Mouse (Mus musculus) spleen, postnatal 10 days (tissue): ENCODE data around the gene Slc39a11.

Experiments
- DNase-seq, 2 experiments: peaks; one replicate each; pipeline ENCODE4 v3.0.0; 2021 to 2022; ENCODE audit warnings: low spot score in 2 of 2

Slc39a11 gene

DNA sequence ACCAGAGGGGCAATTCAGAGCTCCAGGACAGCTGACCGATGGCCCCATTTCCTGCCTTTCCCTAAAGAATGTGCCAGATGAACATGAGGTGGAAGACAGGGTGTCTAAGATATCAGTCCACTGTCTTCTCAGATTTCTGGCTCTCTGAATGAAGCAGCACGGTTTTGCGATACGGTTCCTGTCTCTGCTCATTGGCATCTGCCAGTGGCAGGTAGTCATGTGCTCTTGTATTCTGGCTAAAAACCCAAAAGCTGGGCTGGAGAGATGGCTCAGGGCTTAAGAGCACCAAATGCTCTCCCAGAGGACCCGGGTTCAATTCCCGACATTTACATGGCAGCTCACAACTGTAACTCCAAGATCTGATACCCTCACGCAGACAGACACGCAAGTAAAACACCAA lies 108.8 kb downstream of the Slc39a11 start:
- no peak for DNase-seq

DNA sequence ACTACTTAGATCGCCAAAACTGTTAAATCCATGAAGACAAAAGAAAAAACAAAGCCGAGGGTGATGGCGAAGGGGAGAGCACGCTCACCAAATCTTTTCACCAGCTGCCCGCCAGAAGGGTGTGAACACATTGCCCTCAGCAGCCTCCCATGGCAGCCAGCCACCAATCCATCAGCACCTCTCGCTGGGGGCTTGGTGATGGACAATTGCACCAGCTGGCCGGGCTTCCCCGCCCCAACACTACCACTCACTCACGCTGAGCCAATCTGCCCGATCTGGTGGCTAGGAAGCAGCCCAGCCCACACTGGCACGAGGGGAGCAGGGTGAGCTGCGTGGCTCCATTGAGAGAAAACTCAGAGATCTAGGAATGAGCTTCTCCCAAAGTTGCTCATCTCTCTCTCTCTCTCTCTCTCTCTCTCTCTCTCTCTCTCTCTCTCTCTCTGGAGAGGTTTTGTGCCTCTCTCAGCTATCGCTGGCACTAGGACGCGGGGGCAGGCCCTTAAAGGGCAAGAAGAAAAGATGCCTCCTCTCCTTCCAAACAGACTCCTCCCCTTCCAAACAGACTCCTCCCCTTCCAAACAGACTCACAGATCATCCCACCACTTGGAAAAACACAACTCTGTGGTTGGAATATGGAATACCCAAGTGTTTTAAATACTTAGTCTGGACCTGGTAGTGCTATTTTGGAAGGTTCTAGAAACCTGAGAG lies 110.2 kb downstream of the Slc39a11 start:
- no peak for DNase-seq

DNA sequence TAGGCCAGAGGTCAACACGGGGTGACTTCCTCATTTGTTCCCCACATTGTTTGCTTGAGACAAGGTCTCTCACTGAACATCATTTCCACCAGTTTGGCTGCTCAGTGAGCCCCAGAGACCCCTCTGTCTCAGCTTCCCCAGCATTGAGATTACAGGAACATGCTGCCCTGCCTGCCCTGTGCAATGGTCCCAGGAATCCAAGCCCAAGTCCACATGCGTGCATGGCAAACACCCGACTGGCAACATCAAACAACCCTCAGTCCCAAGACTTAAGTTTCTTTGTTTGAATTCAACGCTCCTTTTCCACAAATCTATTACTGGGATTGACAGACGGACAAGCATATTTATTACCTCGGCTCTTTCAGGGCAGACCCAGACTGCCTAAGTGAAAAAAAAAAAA lies 110.8 kb downstream of the Slc39a11 start:
- DNase-seq = no peak

DNA sequence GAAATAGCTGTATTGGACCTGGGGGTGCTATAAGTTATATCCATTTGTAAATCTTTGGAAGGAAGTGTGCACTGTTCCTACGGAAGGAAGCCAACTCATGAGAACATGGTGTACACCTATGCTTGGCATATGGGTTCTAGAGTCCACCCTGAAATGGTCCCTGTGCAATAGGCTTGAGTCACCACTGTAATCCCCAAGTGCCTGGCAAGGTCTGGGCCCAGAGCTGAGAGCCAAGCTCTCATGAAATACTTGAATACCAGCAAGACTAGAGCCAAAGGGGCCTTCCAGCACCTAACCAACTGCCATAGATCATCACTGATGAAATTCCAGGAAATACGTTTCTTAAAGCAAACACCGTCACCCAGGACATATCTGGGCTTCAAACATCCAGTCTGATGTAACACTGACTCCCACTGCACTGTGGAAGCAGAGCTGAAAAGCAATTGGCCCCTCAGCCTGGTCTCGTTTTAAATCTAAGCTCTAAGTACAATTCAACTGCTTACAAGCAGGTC lies 111.4 kb downstream of the Slc39a11 start:
- no peak for DNase-seq

DNA sequence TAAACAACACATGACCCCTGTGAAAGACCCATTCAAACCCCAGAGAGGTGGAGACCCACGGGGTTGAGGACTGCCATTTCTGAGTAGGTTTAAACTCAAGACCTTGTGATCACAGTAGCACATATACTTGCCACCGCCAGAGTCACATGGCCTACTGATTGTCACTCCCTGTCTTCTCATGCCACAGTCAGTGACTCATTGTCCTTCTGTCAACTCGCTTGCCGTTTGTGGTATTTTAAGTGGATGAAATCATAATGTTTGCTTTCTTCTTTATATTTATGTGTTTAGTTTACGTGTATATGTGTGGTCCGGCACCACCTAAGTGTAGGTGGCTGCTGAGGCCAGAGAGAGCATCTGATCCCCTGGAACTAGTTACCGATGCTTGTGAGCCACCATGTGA lies 112.2 kb downstream of the Slc39a11 start:
- no peak for DNase-seq

DNA sequence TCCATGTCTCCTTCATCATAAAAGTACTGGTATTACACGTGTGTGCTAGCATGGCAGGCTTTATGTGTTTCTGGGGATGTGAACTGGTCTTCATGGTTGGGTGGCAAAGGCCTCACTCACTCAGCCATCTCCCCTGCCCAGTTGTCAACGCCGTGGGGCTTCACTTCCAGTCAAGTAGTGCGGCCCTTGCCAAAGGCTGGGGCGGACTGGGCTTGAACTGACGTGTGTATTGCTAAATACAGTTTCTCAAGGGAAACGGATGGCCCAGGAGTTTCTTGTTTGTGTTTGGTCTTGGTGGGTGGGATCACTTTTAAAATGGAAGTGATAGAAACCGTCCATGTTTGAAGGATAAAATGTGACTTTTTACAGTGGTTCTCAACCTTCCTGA lies 112.7 kb downstream of the Slc39a11 start:
- no peak for DNase-seq

DNA sequence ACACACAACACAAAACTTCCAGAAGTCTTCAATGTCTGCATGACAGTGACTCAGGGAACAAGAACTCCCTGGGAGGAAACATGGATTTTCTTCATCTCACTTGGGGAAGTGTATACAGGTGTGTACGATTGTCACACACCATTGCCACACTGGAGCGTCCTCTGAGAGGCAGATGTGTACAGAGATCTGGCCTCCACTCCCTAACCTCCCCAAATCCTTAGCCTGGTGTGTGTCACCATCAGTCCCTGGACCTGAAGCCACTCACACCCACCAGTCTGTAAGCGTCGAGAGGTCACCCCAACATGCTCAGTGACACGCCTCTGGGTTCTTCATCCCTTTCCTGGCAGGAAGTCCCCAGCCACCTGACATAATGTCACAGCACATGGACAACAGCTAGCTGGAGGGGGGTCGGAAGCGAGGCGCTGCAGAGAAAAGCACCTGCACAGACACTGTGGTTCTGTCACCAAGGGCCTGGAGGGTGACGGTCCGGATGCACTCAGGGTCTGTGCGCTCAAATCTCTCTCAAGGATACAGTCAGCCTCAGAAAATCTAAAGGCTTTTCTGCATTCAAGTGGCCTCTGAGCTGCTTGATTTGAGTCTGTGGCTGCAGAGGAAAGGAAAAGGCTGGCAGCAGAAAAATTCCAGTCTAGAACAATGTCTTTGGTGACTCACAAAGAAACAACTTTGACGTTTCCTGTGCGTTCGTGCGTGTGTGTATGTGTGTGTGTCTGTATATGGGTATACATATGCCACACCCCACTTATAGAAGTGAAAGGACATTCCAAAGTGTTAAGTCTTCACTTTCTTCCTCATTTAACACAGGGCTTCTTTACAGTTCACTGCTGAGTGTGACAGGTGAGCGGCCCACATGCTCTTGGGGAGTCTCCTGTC lies 113.3 kb downstream of the Slc39a11 start:
- DNase-seq = no peak

DNA sequence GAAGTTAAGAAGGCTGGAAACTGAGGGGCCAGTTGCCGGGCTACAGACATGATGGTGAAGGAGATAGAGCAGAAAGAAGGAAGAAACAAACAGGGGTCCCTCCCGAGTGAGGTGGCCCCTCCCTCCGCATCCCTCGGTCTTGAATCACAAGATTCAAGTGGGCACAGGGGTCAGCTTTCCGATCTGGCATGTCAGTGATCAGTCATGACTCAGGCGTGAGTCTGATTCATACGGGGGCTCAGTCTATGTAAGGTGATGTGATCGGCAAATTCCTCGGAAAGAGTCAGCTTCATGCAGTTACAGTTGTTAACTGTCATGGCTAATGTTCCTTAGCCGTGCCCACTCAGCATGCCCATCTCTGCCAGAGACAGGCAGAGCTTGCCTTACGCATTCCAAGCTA lies 115.5 kb downstream of the Slc39a11 start:
- DNase-seq = no peak

DNA sequence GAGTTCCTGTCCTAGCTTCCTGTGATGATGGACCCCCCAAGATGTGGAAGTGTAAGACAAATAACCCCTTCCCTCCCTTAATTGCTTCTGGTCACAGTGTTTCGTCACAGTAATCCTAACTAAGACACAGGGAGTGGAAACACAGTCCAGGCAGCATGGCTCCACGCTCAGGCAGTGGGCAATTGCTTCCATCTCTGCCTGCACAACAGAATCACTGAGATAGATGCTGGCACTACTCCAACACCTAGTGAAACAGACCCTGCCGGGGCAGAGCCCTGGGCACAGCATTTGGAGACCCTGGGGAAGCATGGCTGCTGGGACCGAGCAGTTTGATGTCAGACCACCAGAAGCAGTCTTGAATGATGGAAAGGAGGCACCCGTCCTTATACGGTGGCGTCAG lies 115.9 kb downstream of the Slc39a11 start:
- no peak for DNase-seq

DNA sequence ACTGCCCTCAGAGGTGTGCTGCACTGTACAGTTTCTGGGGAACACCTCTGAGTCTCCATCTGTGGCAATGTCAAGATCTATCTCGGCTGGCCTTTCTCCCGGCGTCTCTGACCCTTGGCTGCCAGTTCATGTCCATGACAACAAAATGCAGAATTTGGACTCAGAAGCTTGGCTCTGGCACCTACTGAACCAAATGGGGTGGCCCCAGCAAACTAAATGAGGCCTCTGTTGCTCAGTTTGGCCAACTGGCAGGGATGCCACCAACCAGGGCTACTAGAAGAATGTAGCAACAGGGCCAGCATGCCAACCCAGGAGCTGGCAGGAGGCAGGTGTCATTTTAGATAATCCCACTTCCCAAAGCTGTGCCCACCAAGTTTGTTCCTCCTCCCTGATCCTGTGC lies 121.5 kb downstream of the Slc39a11 start:
- no peak for DNase-seq

DNA sequence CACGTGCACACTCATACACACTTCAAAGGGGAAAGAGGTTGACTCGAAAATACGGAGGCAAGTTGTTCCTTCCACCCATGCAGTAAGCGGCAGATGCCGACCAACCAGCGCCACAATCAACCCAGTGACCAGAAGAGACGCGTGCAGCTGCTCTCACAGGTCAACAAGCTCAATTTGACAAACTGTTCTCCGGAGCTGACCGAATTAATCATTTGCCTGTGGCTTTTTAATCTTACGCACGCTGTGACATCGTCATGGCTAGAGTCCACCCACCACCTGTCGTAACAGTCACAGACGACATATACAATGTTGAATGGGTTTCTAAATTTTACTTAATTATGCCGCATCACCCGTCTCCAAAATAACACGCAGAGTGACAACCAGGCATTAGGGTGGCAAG lies 124.1 kb downstream of the Slc39a11 start:
- no peak for DNase-seq

DNA sequence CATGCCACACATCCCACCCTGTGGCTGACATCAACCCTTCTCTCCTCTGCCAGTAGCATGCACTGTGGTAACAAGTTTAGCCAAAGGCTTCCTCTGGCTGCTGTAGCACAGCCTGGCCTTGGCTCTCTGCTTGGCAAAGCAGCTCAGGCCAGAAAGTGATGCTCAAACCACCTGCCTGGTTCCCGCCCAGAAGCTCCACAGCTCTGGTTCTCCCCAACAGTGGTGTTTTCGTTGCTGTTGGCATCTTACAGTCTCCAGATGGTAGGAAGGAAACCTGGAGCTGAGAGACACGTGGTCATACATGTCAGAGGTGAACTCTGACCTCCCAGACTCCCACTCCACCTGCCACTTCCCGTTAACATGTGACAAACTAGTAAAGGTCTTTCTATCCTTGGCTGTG lies 127.2 kb downstream of the Slc39a11 start:
- DNase-seq = no peak

DNA sequence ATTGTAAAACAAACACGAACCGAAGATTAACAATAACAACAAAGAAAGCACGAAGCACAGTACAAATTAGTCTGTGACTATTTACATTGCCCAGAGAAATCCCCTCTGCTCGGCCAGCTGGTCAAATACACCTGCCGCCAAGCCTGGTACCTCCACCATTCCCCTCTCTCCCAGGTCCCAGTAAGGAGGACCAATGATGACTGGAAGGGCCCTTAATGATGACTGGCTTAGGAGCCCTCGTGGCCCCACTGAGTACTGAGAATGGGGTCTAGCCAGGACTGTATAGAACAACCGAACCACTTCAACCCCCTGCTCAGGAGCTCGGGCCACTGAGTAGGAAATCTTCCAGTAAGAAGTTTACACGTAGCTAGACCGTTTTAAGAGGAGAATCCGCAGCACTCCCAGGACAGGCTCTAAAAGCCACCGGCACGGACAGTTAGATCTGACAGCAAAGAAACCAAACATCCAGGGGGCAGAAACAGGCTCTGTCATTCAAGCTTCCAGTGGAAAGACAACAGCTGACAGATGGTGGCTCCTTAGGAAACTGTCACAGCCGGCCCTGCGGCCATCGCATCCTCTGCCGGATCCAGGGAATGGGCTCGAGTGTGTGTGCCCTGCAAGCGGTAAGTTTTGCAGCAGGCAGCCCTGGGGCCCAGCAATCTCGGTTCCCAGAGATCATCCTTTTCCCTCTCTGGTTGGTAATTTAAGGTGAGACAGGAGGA lies 128.2 kb downstream of the Slc39a11 start:
- no peak for DNase-seq

DNA sequence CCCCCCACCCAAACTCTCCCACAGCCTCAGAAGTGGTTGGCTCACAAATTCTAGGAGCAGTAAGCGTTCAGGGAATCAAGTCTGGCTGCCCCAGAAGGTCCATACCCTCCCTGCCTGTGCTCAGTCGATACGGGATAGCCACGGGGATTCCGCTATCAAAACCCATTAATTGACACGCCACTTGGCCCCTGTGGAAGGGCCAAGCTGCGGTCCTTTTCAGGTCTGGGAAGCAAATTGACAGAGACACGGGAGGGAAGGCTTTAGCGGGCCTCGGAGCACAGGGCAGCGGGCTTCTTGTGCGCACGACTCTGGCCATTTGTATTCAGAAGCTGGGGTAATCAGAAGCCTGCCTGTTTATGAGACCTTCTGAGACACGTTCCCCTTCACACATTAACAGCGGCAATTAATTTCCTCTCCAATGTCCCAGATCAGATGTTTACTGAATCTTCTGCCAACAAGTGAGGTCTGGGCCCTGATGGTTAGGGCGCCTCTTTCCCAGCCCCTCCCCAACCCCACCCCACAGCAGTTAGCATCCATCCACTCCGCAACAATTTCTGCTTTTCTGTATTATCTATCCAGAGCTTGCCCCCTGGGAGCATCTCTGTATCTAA lies 128.9 kb downstream of the Slc39a11 start:
- DNase-seq = no peak

DNA sequence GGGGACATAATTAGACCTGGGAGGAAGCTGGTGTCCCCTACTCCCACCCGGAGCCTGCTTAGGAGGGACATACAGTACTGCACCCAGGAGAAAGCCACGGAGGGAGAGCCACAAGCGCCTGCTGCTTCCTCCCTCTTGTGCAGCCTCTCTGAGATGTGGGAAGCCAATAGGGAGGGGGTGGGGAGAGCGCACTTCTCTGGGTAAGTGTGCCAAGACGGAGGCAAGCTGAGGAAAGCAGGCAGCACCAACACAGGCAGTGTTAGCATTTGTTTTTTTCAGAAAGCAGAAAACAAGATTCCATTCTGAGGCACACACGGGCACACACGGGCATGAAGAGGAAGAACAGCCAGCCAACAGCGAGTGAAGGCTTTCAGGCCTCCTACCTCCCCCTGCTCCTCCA lies 129.5 kb downstream of the Slc39a11 start:
- DNase-seq = no peak

DNA sequence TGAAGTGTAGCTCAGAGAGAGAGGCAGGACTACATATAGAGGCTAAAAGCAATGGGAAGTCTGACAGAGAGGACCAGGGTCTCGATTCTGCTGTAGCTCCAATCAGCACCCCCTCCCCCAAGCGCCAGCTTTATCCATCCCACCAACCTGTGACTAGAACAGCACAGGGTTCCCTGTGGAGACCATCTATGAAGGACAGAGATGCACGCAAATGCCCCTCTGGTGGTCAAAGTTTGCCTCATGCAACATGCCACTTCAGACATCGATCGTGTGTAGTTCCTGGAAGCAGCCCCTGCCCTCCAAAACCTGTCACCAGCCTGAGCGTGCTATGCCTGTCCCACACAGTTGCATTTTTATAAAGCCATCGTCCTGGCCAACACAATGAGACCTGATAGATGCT lies 129.9 kb downstream of the Slc39a11 start:
- no peak for DNase-seq

DNA sequence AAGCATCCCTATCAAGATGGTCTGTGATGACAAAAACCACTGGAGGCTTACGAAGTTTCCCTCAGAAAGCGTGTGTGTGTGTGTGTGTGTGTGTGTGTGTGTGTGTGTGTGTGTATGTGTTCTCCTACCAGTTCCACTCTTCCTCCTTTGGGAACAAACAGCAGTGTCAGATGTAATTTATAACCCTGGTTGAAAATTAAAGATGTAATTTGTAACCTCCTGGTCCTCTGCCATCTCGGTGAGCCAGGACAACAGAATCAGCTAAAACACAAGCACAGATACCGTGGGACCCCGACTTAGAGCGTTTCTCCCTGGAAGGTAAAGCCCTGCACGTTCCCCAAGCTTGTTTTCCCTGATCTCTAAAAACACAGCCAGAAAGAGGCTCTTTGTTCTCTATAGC lies 131.7 kb downstream of the Slc39a11 start:
- DNase-seq = no peak

DNA sequence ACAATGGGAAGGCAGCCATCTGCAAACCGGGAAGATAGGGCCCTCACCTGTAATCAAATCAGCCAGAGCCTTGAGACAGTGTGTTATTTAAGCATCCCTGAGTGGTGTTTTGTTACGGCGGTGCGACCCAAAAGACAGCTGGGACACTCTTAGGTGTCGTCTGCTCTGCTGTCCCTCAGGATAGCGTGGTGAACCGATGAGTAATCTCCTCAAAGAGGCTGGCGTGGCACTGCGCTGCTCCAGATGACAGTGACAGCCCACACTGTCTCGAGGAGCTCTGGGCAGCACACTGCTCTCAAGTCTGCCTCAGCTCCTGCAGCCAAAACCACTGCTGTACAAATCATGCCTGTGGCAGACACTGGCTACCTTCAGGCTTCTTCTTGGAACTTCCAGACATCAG lies 133.7 kb downstream of the Slc39a11 start:
- DNase-seq = no peak

DNA sequence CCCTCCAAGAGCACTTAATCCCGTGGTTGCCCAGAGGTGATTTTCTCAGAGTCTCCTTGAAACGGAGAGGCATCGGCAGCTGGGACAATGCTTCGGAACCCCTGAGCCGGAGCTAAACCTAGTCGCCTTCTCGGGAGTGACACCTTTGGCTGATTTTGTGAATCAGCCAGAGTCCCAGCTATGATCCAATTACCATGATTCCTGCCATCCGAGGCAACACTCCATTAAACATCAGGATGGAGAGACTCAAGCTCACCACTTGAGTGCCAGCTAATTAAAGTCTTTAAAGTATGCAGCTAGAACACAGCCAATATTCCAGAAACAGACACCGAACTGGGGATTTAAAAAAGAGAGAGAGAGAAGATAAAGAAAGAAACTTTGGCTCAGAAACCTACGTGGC lies 136.9 kb downstream of the Slc39a11 start:
- no peak for DNase-seq

DNA sequence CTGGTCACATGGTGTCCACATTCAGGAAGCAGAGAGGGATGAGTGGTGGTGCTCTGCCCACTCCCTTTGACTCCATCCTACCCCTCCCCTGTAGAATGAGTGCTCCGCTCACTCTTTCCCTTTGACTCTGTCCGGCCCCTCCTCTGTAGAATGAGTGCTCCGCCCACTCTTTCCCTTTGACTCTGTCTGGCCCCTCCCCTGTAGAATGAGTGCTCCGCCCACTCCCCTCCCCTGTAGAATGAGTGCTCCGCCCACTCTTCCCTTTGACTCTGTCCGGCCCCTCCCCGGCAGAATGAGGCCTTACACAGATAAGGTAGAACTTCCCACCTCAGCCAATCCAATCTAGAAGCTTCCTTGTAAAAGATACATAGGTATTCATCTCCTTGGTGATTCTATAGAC lies 137.7 kb downstream of the Slc39a11 start:
- no peak for DNase-seq

DNA sequence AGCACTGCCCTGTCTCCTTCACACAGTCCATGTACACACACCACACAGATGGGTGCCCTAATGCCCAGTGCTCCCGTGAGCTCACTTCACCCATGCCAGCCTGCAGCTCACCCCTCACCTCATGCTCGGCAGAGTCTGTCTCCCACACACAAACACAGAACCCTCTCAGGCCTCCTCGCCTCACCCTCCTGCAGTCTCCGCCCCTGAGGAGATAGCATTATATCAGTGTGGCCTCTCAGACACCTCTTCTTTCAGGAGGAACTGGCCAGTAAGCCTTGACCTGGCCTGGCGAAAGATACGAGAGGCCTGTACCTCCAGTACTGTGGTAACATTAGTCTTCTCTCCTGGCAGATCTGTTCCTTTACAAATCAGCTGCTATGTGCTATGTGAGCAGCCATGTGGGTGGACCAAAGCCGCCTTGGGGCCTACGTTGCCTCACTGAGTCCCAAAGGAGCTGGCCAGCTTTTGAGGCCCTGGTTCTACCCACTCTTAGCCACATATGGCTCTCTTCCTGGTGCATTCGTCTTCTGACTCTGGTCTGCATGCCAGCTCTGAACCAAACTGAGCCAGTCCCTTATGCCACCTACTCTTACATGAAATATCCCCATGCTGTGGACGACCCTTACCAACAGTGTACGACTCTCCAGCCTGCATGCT lies 138.8 kb downstream of the Slc39a11 start:
- DNase-seq = no peak

DNA sequence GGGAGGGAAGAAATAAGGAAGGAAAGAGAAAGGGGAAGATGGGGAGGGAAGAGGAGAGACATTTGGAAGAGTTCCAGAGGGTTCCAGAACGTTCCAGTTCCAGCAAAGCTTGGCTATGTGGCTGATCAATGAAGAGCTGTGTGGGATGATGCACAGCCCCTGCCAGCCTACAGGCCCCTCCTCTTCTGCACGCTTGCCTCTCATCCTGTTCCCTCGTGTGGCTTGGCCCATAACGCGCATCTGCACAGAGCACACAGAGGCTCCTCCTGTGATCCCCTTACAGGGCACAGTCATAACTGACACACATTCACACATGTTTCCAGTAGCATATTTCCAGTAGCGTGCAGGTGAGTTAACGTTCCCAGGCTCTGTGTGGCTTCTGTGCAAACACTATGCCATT lies 139.6 kb downstream of the Slc39a11 start:
- no peak for DNase-seq
